In genomic region chr10:11079506-11079905, GRCm38 (mm10) we compare ENCODE assay signal across 20 mouse cellular contexts. TPM values are rescaled to one million over a fixed set of nuclear protein-coding genes. Genes with fewer than 3 reads are reported as not detected.
DNase-seq lines count a peak whose midpoint lies in the region; ATAC-seq and TF ChIP-seq lines count a peak whose summit lies in the region.
"Had no signal": no experiment of that assay in that cellular context is flagged by ENCODE, and none has a peak within 500 bp of the region (broad histone marks: within the 10 kb centered on the region; RNA-seq: fewer than 3 reads in every experiment).

No protein-coding gene starts in this region.

- no peak for DNase-seq in left cerebral cortex, adult 2 months (ENCODE audit: extremely low spot score in 1 of 2, low spot score in 2 of 2)
- DNase-seq in left cerebral cortex, postnatal 36 days (ENCODE audit: low spot score in 2 of 2) = no peak
- no peak for DNase-seq in midbrain, postnatal 0 days (ENCODE audit: low spot score)
- DNase-seq: adrenal gland, postnatal 36 days; B cell, adult 2 months; gastrocnemius, postnatal 36 days; heart, postnatal 36 days; kidney, adult 18-20 months; kidney, postnatal 25 days; lung, postnatal 14 days; right cerebral cortex, postnatal 14 days had no signal

- H3K9me3 ChIP-seq in forebrain, embryonic 15.5 days = no peaks in the 10 kb centered on the region
- no peaks in the 10 kb centered on the region for H3K9me3 ChIP-seq in forebrain, embryonic 12.5 days
- no peaks in the 10 kb centered on the region for H3K9me3 ChIP-seq in forebrain, embryonic 16.5 days (ENCODE audit: control insufficient read depth, low read length)
- no peaks in the 10 kb centered on the region for H3K9me3 ChIP-seq in midbrain, postnatal 0 days (ENCODE audit: low read length)
- H3K9me3 ChIP-seq: heart, embryonic 13.5 days; limb, embryonic 15.5 days had no signal

- H3K9ac ChIP-seq in forebrain, embryonic 15.5 days (replicated peaks) = no peak overlapping the region
- H3K9ac ChIP-seq in forebrain, embryonic 12.5 days = no peak overlapping the region
- no peak overlapping the region for H3K9ac ChIP-seq in forebrain, embryonic 16.5 days (replicated peaks; ENCODE audit: low read depth, low read length)
- peak overlapping the region; percentile 55; the same call in 1 of the 2 replicates for H3K9ac ChIP-seq in midbrain, postnatal 0 days (replicated peaks; ENCODE audit: low read length, poor library complexity, severe bottlenecking)
- H3K9ac ChIP-seq: heart, embryonic 13.5 days; limb, embryonic 15.5 days had no signal

- intact Hi-C loops in left cerebral cortex, adult 2 months (cut with DNase I) = no loop called here
- intact Hi-C loops in left cerebral cortex, postnatal 36 days (cut with DNase I) = no loop called here

- H3K27ac ChIP-seq in forebrain, embryonic 15.5 days (replicated peaks) = no peak overlapping the region
- H3K27ac ChIP-seq in forebrain, embryonic 12.5 days = no peak overlapping the region
- H3K27ac ChIP-seq in left cerebral cortex, adult 2 months = no peak overlapping the region; the same call in 1 of the 2 replicates
- no peak overlapping the region for H3K27ac ChIP-seq in forebrain, embryonic 16.5 days (ENCODE audit: low read length)
- no peak overlapping the region for H3K27ac ChIP-seq in midbrain, postnatal 0 days (ENCODE audit: low read depth, low read length)
- H3K27ac ChIP-seq: heart, embryonic 13.5 days; limb, embryonic 15.5 days had no signal

- no peak for TF ChIP-seq CTCF in left cerebral cortex, adult 2 months (IDR thresholded peaks at IDR 0.05)
- TF ChIP-seq CTCF in midbrain, postnatal 0 days (IDR thresholded peaks at IDR 0.05) = no peak

- peak overlapping the region; percentile 61 for H3K4me2 ChIP-seq in forebrain, embryonic 15.5 days (replicated peaks)
- H3K4me2 ChIP-seq in forebrain, embryonic 12.5 days = no peak overlapping the region
- H3K4me2 ChIP-seq in forebrain, embryonic 16.5 days (ENCODE audit: low read length) = no peak overlapping the region
- peak overlapping the region; percentile 67 for H3K4me2 ChIP-seq in midbrain, postnatal 0 days (ENCODE audit: low read depth, low read length, poor library complexity, severe bottlenecking)
- H3K4me2 ChIP-seq: heart, embryonic 13.5 days; limb, embryonic 15.5 days had no signal

- WGBS in forebrain, embryonic 15.5 days = 78% methylated on average over 8 of the region's 8 CpGs
- 76% methylated on average over 8 of the region's 8 CpGs for WGBS in forebrain, embryonic 12.5 days
- 74% methylated on average over 8 of the region's 8 CpGs for WGBS in forebrain, embryonic 16.5 days
- WGBS in midbrain, postnatal 0 days = 74% methylated on average over 8 of the region's 8 CpGs

- peak overlapping the region; percentile 47 for H3K4me3 ChIP-seq in forebrain, embryonic 15.5 days
- H3K4me3 ChIP-seq in forebrain, embryonic 12.5 days (replicated peaks) = no peak overlapping the region
- peak overlapping the region; percentile 61 for H3K4me3 ChIP-seq in left cerebral cortex, adult 2 months
- H3K4me3 ChIP-seq in forebrain, embryonic 16.5 days (replicated peaks; ENCODE audit: low read length) = peak overlapping the region; percentile 54; the same call in 1 of the 2 replicates
- H3K4me3 ChIP-seq in midbrain, postnatal 0 days (ENCODE audit: low read depth, low read length) = peak overlapping the region; percentile 57
- H3K4me3 ChIP-seq: heart, embryonic 13.5 days; limb, embryonic 15.5 days had no signal

- H3K36me3 ChIP-seq in forebrain, embryonic 15.5 days = no peaks in the 10 kb centered on the region
- no peaks in the 10 kb centered on the region for H3K36me3 ChIP-seq in forebrain, embryonic 12.5 days (replicated peaks)
- no peaks in the 10 kb centered on the region for H3K36me3 ChIP-seq in forebrain, embryonic 16.5 days (ENCODE audit: control insufficient read depth, insufficient read depth)
- no peaks in the 10 kb centered on the region for H3K36me3 ChIP-seq in midbrain, postnatal 0 days (ENCODE audit: insufficient read depth, low read length)
- H3K36me3 ChIP-seq: heart, embryonic 13.5 days; limb, embryonic 15.5 days had no signal

- peaks cover 20% of the 10 kb centered on the region; the same call in 1 of the 2 replicates for H3K27me3 ChIP-seq in forebrain, embryonic 15.5 days
- peaks cover 43% of the 10 kb centered on the region for H3K27me3 ChIP-seq in forebrain, embryonic 12.5 days
- peaks cover 17% of the 10 kb centered on the region for H3K27me3 ChIP-seq in forebrain, embryonic 16.5 days (replicated peaks; ENCODE audit: control insufficient read depth, insufficient read depth, low read length)
- H3K27me3 ChIP-seq in midbrain, postnatal 0 days (ENCODE audit: insufficient read depth, low read length) = no peaks in the 10 kb centered on the region

- no peak for ATAC-seq in forebrain, embryonic 15.5 days (replicated peaks)
- ATAC-seq in forebrain, embryonic 12.5 days (ENCODE audit: low FRiP score) = no peak
- ATAC-seq in forebrain, embryonic 16.5 days = no peak
- no peak for ATAC-seq in midbrain, postnatal 0 days (ENCODE audit: low FRiP score)
- ATAC-seq in granulocyte monocyte progenitor cell, adult 5-6 weeks (replicated peaks; ENCODE audit: poor library complexity, severe bottlenecking) = no peak

- peaks cover 14% of the 10 kb centered on the region for H3K4me1 ChIP-seq in forebrain, embryonic 15.5 days
- H3K4me1 ChIP-seq in forebrain, embryonic 12.5 days = peaks cover 16% of the 10 kb centered on the region
- peaks cover 10% of the 10 kb centered on the region; the same call in 1 of the 2 replicates for H3K4me1 ChIP-seq in forebrain, embryonic 16.5 days (replicated peaks; ENCODE audit: control insufficient read depth, insufficient read depth, low read length)
- peaks cover 5% of the 10 kb centered on the region; the same call in 1 of the 2 replicates for H3K4me1 ChIP-seq in midbrain, postnatal 0 days (ENCODE audit: insufficient read depth, low read length)
- H3K4me1 ChIP-seq: heart, embryonic 13.5 days; limb, embryonic 15.5 days had no signal

RNA-seq across cellular contexts. Expression of gene Grm1, which starts 2.6 kb away (rescaled TPM):
- polyA plus RNA-seq in forebrain, embryonic 15.5 days (2015; fragmentation: Nextera tagmentation; extraction: Ambion mirVana) = 5.9 and 6.2 TPM in 2 replicates
- polyA plus RNA-seq in forebrain, embryonic 12.5 days (2016; fragmentation: Nextera tagmentation; extraction: Ambion mirVana) = 2.4 TPM in 2 replicates
- 10 to 100 TPM; 42.5 to 44.5 TPM for total RNA-seq in left cerebral cortex, adult 2 months (2021)
- total RNA-seq in left cerebral cortex, postnatal 36 days (2021) = 10 to 100 TPM; 39.5 to 50.2 TPM
- polyA plus RNA-seq in forebrain, embryonic 16.5 days (2015; fragmentation: Nextera tagmentation; extraction: Ambion mirVana) = 6.3 and 10.3 TPM in 2 replicates
- 27.4 and 30.1 TPM in 2 replicates for total RNA-seq in midbrain, postnatal 0 days (2014; rRNA removed)
- polyA plus RNA-seq in midbrain, postnatal 0 days (2015; fragmentation: Nextera tagmentation; extraction: Ambion mirVana) = 14.8 and 16.5 TPM in 2 replicates
- total RNA-seq in granulocyte monocyte progenitor cell, adult 5-6 weeks (2014; fragmentation: Nextera tagmentation) = not detected in 2 replicates
- total RNA-seq in granulocyte monocyte progenitor cell, adult 5-6 weeks (2017) = not detected in 2 replicates
- total RNA-seq: adrenal gland, postnatal 36 days; megakaryocyte-erythroid progenitor cell, adult 5-6 weeks had no signal
- polyA plus RNA-seq: liver, embryonic 16.5 days; thymus, postnatal 0 days had no signal

Comparison
In these comparisons a context has a peak if more than half of its experiments do, and no peak if none do; other contexts are left out.
1. H3K4me2 ChIP-seq: peak in forebrain, embryonic 15.5 days (single experiment) and midbrain, postnatal 0 days (single experiment); none in forebrain, embryonic 12.5 days (single experiment) and forebrain, embryonic 16.5 days (single experiment).
2. RNA of gene Grm1, which starts 2.6 kb away (total RNA-seq): 39.5 to 50.2 TPM in left cerebral cortex, postnatal 36 days, 42.5 to 44.5 TPM in left cerebral cortex, adult 2 months and 27.4 to 30.1 TPM in midbrain, postnatal 0 days; not detected in granulocyte monocyte progenitor cell, adult 5-6 weeks; every median in the first group is over 10 times any median in the second.